9 mouse cellular contexts compared by ENCODE assay signal in genomic region chr8:106534449-106534848, GRCm38 (mm10). TPM values are rescaled to one million over a fixed set of nuclear protein-coding genes. Genes with fewer than 3 reads are reported as not detected.
DNase-seq lines count a peak whose midpoint lies in the region; ATAC-seq and TF ChIP-seq lines count a peak whose summit lies in the region.
"Had no signal": no experiment of that assay in that cellular context is flagged by ENCODE, and none has a peak within 500 bp of the region (broad histone marks: within the 10 kb centered on the region; RNA-seq: fewer than 3 reads in every experiment).

No protein-coding gene starts in this region.

- no peak overlapping the region for H3K27ac ChIP-seq in MEL (ENCODE audit: control insufficient read depth, low read depth, low read length)

- TF ChIP-seq CTCF in MEL (IDR thresholded peaks at IDR 0.05 in 2 of 3, conservative IDR thresholded peaks at IDR 0.05 in 1 of 3; ENCODE audit: control insufficient read depth in 1 of 3, insufficient read depth in 1 of 3, low read depth in 2 of 3, low read length in 3 of 3, poor library complexity in 1 of 3, severe bottlenecking in 1 of 3): peak; percentile 53 to 98 (median 76)

- no peak for TF ChIP-seq POLR2A in MEL (IDR thresholded peaks at IDR 0.05; ENCODE audit: control insufficient read depth in 1 of 2, insufficient read depth in 1 of 2, low read depth in 1 of 2, low read length in 2 of 2, poor library complexity in 1 of 2)

- H3K9ac ChIP-seq in MEL (ENCODE audit: control insufficient read depth, low read depth, low read length, poor library complexity, severe bottlenecking): no peak overlapping the region

- peak; percentile 58 for TF ChIP-seq RAD21 in MEL (IDR thresholded peaks at IDR 0.05; ENCODE audit: low read depth, low read length)

- H3K4me3 ChIP-seq in MEL (ENCODE audit: control insufficient read depth in 1 of 2, insufficient read depth in 1 of 2, low read depth in 2 of 2, low read length in 2 of 2): no peak overlapping the region
- H3K4me3 ChIP-seq: heart, embryonic 13.5 days had no signal

- no peaks in the 10 kb centered on the region for H3K9me3 ChIP-seq in MEL (replicated peaks; ENCODE audit: insufficient read depth, low read length)
- H3K9me3 ChIP-seq: heart, embryonic 13.5 days had no signal

- H3K4me1 ChIP-seq in MEL (ENCODE audit: control insufficient read depth in 1 of 2, insufficient read depth in 2 of 2, low read length in 2 of 2): no peaks in the 10 kb centered on the region

- ATAC-seq in inflammation-experienced regulatory T-cells, adult 6 months: no peak

- intact Hi-C loops in left cerebral cortex, postnatal 25 days (cut with DNase I): loop anchor here (1.0 kb wide), 1 partner anchor 101 kb away; no protein-coding TSS in a partner anchor

- no peaks in the 10 kb centered on the region for H3K79me2 ChIP-seq in MEL (ENCODE audit: control insufficient read depth, insufficient read depth, low read length, poor library complexity)

- TF ChIP-seq EP300 in MEL (IDR thresholded peaks at IDR 0.05; ENCODE audit: low read depth in 1 of 2, low read length in 2 of 2): no peak

- DNase-seq in left cerebral cortex, adult 11 months (ENCODE audit: low spot score): peak; percentile 21
- DNase-seq in left cerebral cortex, adult 8-10 months (ENCODE audit: low spot score in 2 of 2): no peak
- peak; percentile 68 for DNase-seq in MEL (ENCODE audit: low read depth, low spot score)
- DNase-seq in c-Kit-positive CD71-positive TER-119-negative erythroid progenitor cells, embryonic 14.5 days (ENCODE audit: low read depth): peak; percentile 48
- DNase-seq in heart, postnatal 4 days: peak; percentile 79
- DNase-seq in left cerebral cortex, postnatal 25 days (ENCODE audit: low spot score in 2 of 2): peak; percentile 23 to 51
- DNase-seq in retina, postnatal 7 days (ENCODE audit: low read depth, low spot score): peak; percentile 32

- no peaks in the 10 kb centered on the region for H3K36me3 ChIP-seq in MEL (ENCODE audit: control insufficient read depth in 1 of 2, insufficient read depth in 2 of 2, low read length in 2 of 2)

- no peaks in the 10 kb centered on the region for H3K27me3 ChIP-seq in MEL (ENCODE audit: control insufficient read depth in 1 of 2, insufficient read depth in 2 of 2, low read length in 2 of 2)
- H3K27me3 ChIP-seq: heart, embryonic 13.5 days had no signal

TF ChIP-seq in MEL, 35 proteins besides CTCF, POLR2A, EP300 and RAD21:
- peak; percentile 10; the same call in 1 of the 2 replicates for TF ChIP-seq ZC3H11A (IDR thresholded peaks at IDR 0.05; ENCODE audit: low read depth, low read length)
- TF ChIP-seq MXI1 (IDR thresholded peaks at IDR 0.05; ENCODE audit: low read depth, low read length): 0 out of 2 replicates have a peak, but pooled peaks have one; percentile 20
- TF ChIP-seq MAX (IDR thresholded peaks at IDR 0.05; ENCODE audit: low read length): no peak
- TF ChIP-seq SMC3 (IDR thresholded peaks at IDR 0.05; ENCODE audit: low read depth, low read length): peak; percentile 84

RNA-seq across cellular contexts. Expression of gene Cdh3, which starts 23.8 kb away (rescaled TPM):
- under 1 TPM; 0.33 to 0.62 (median 0.40) TPM for total RNA-seq in left cerebral cortex, adult 8-10 months (2022)
- not detected in 2 replicates for total RNA-seq in MEL (2012; rRNA removed)
- not detected for polyA plus RNA-seq in MEL (2012; ENCODE audit: insufficient read depth in 1 of 2, insufficient read length in 2 of 2, low read depth in 1 of 2, low replicate concordance in 2 of 2, missing spikeins in 1 of 2)
- total RNA-seq in heart, postnatal 4 days (2021): 1 to 10 TPM; 8.1 to 9.0 TPM
- under 1 TPM; 0.34 to 0.64 TPM for total RNA-seq in left cerebral cortex, postnatal 25 days (2021)
- polyA plus RNA-seq in inflammation-experienced regulatory T-cells, adult 6 months (2017; shearing (Covaris generic)): not detected

RNA-seq across cellular contexts. Expression of gene 6030452D12Rik, which starts 34.1 kb away (rescaled TPM):
- total RNA-seq in left cerebral cortex, adult 8-10 months (2022): not detected
- total RNA-seq in MEL (2012; rRNA removed): not detected in 2 replicates
- not detected for polyA plus RNA-seq in MEL (2012; ENCODE audit: insufficient read depth in 1 of 2, insufficient read length in 2 of 2, low read depth in 1 of 2, low replicate concordance in 2 of 2, missing spikeins in 1 of 2)
- not detected for total RNA-seq in heart, postnatal 4 days (2021)
- not detected for total RNA-seq in left cerebral cortex, postnatal 25 days (2021)
- not detected for polyA plus RNA-seq in inflammation-experienced regulatory T-cells, adult 6 months (2017; shearing (Covaris generic))
- polyA plus RNA-seq: heart, embryonic 13.5 days had no signal

RNA-seq across cellular contexts. Expression of gene Gm10073, which starts 38.8 kb away (rescaled TPM):
- total RNA-seq in left cerebral cortex, adult 8-10 months (2022): 100 to 1,000 TPM in 1 of 4 experiments, 10 to 100 TPM in 3; 92.7 to 111 (median 96.1) TPM
- total RNA-seq in MEL (2012; rRNA removed): 79.9 and 188 TPM in 2 replicates
- 10 to 100 TPM in 1 of 2 experiments, not detected in 1; 71.2 TPM for polyA plus RNA-seq in MEL (2012; ENCODE audit: insufficient read depth in 1 of 2, insufficient read length in 2 of 2, low read depth in 1 of 2, low replicate concordance in 2 of 2, missing spikeins in 1 of 2)
- total RNA-seq in heart, postnatal 4 days (2021): 100 to 1,000 TPM; 125 to 128 TPM
- total RNA-seq in left cerebral cortex, postnatal 25 days (2021): 10 to 100 TPM; 72.9 to 84.4 TPM
- polyA plus RNA-seq in inflammation-experienced regulatory T-cells, adult 6 months (2017; shearing (Covaris generic)): 100 to 1,000 TPM in 1 of 3 experiments, 10 to 100 TPM in 2; 67.0 to 101 (median 94.0) TPM

Comparison
In these comparisons a context has a peak if more than half of its experiments do, and no peak if none do; other contexts are left out.
1. DNase-seq: peak in left cerebral cortex, adult 11 months (single experiment), MEL (single experiment), c-Kit-positive CD71-positive TER-119-negative erythroid progenitor cells, embryonic 14.5 days (single experiment), heart, postnatal 4 days (single experiment), left cerebral cortex, postnatal 25 days (2 of 2) and retina, postnatal 7 days (single experiment); none in left cerebral cortex, adult 8-10 months (0 of 2).